Mouse (Mus musculus) bone marrow, adult 2 months (tissue): ENCODE data around the gene E2f4. TPM values are rescaled to one million over a fixed set of nuclear protein-coding genes. Genes with fewer than 3 reads are reported as not detected.

Experiments
- H3K27ac ChIP-seq: fragments of 200-500 bp; 2 replicates; pipeline ENCODE4 v1.5.1; 2012; ENCODE audit warnings: low read depth, mild to moderate bottlenecking, control low read depth, inconsistent platforms, low read length; ENCODE audit not compliant: control insufficient read depth, poor library complexity, insufficient read depth
- H3K4me1 ChIP-seq: fragments of 200-500 bp; 2 replicates; pipeline ENCODE4 v1.6.1; 2011; ENCODE audit warnings: low read length; ENCODE audit not compliant: control insufficient read depth, insufficient read depth
- H3K4me3 ChIP-seq: fragments of 200-500 bp; replicated peaks from 2 replicates; pipeline ENCODE3; 2011; ENCODE audit warnings: mild to moderate bottlenecking, low read depth, low read length, control low read depth; ENCODE audit not compliant: control insufficient read depth
- CTCF ChIP-seq: fragments of 200-500 bp; IDR thresholded peaks from 2 replicates; pipeline ENCODE4 v1.5.1; 2011; ENCODE audit warnings: low read length, control low read depth; ENCODE audit not compliant: control insufficient read depth, insufficient read depth
- POLR2A ChIP-seq: fragments of 200-500 bp; IDR thresholded peaks from 2 replicates; pipeline ENCODE4 v1.6.1; 2011; ENCODE audit warnings: low read depth, mild to moderate bottlenecking, control low read depth, low read length, borderline replicate concordance; ENCODE audit not compliant: control insufficient read depth
- WGBS: fragments of 180-500 bp; shearing (Covaris S2); methylation state at CpG from one replicate; pipeline ENCODE4 v1.1.7; 2018; 5-methylcytosine and 5-hydroxymethylcytosine counted together
- polyA plus RNA-seq: library from polyadenylated mRNA; stranded (reverse); fragments of >200 nt; gene quantifications from 2 replicates; pipeline ENCODE4 v1.2.4, GENCODE M21; 2011; ENCODE audit warnings: low replicate concordance; ENCODE audit not compliant: missing spikeins, insufficient read depth, insufficient read length

Gene E2f4
- polyA plus RNA-seq, 1 experiment, result 115 TPM

GRCm38 (mm10) chr8:105258911-105259720, 38.3 kb upstream of the E2f4 start:
- H3K27ac ChIP-seq, result no peak overlapping the region
- TF ChIP-seq CTCF (no peak), POLR2A (no peak)
- WGBS, result 51% methylated on average over 55 of the region's 55 CpGs
- H3K4me1 ChIP-seq, result peaks cover 11% of the 10 kb centered on the region
- peak overlapping the region; percentile 39 for H3K4me3 ChIP-seq

- Histone ChIP-seq H3K4me3 (peak overlapping the region; percentile 54), H3K27ac (no peak overlapping the region; the same call in 1 of the 2 replicates), H3K4me1 (peaks cover 11% of the 10 kb centered on the region)
- WGBS, result 1% methylated on average over 30 of the region's 30 CpGs
- peak; percentile 48; the same call in 1 of the 2 replicates for TF ChIP-seq POLR2A
- peak; percentile 95 for TF ChIP-seq CTCF
Observed at GRCm38 (mm10) chr8:105259721-105260320, 37.6 kb upstream of the E2f4 start.

- Histone ChIP-seq H3K4me3 (no peak overlapping the region), H3K4me1 (peaks cover 11% of the 10 kb centered on the region), H3K27ac (no peak overlapping the region)
- TF ChIP-seq CTCF (no peak), POLR2A (no peak)
- 85% methylated on average over 7 of the region's 7 CpGs for WGBS
Observed at GRCm38 (mm10) chr8:105260371-105261099, 36.9 kb upstream of the E2f4 start.

DNA sequence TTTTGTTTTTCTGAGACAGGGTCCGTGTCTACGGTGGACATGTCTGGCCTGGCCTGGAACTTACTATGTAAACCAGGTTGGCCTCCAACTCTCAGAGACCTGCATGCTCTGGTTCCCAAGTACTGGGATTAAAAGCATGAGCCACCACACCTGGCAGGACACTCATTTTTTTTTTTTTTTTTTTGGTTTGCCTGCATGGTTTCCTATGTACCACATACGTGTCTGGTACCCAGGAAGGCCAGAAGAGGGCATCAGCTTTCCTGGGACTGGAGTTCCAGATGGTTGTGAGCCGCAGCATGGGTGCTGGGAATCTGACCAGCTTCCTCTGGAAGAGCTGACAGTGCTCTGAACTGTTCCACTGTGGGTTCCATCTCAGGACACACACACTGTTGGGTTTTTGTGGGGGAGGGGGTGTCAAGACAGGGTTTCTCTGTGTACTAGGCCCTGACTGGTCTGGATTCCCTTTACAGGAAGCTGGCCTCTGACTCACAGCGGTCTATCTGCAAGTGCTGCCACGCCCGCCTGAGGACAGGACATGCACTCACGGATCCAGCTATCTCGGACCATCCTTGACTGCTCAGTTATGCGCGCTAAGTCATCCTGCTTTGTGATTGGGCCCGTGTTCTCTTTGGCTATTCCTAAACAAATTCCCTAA, 36.0 kb upstream of the E2f4 start:
- 87% methylated on average over 12 of the region's 12 CpGs for WGBS
- no peak for TF ChIP-seq CTCF
- TF ChIP-seq POLR2A, result no peak
- Histone ChIP-seq H3K4me1 (peaks cover 11% of the 10 kb centered on the region), H3K4me3 (no peak overlapping the region), H3K27ac (no peak overlapping the region)

- 53% methylated on average over 16 of the region's 16 CpGs for WGBS
- Histone ChIP-seq H3K4me1 (peaks cover 11% of the 10 kb centered on the region), H3K4me3 (peak overlapping the region; percentile 99), H3K27ac (no peak overlapping the region)
- TF ChIP-seq POLR2A (no peak), CTCF (no peak)
Observed at GRCm38 (mm10) chr8:105263244-105263912, 34.1 kb upstream of the E2f4 start.

DNA sequence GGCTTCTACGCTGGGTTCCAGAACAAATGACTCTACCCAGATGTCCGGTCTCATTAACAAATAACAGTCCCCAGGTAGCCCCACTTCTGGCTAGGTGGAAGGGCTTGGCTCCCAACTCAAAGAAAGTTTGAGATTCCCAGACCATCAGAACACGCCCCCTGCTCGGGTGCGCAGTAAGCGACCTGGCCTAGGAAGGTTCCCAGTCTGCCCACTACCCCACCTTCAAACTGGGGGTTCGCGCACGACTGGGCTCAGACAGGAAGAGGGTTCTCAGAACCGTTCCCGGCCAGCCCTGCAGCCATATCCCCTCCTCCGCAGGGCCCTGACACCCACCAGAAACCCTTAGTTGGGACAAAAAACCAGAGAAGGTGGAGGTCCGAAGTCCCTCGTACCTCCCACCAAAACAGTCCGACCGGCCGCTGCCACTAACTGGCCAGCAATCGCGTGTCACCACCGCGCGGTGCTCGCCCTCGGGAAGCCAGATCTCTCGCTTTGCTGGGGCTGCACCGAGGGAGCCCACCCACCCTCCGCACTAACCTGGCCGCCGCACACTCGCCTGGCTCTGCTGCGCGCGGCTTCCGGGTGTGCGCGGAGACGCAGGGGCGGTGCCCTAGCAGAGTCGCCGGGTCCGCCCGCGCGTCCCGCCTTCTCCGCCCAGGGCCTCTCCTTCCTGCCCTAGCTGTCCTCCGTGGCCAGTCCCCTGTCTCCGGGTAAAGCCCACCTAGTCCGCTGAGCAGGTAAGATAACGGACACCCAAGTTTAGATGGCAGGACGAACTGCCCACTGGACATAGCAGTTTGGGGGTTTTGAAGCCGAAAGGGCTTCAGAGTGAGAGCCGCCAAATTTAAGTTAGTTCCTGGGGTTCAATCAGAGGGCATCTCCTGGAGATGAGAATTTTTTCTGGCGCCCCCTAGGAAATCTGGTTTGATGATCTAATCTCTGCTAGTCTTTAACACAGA, 33.2 kb upstream of the E2f4 start, which contains the start of the genes Tradd and Fbxl8:
TSS of gene Tradd (minus strand) at position 586 of the 959 bp plus-strand sequence.
TSS of gene Fbxl8 (plus strand) at position 625 of the 959 bp plus-strand sequence.
- peaks cover 11% of the 10 kb centered on the region for H3K4me1 ChIP-seq
- 1% methylated on average over 54 of the region's 54 CpGs for WGBS
- H3K4me3 ChIP-seq, result peak within 1 kb of the TSS; percentile 99
- TF ChIP-seq CTCF, result peak; percentile 6; the same call in 1 of the 2 replicates
- TF ChIP-seq POLR2A, result peak; percentile 61; the same call in 1 of the 2 replicates
- H3K27ac ChIP-seq, result peak within 1 kb of the TSS; percentile 73

GRCm38 (mm10) chr8:105265128-105265527, 32.3 kb upstream of the E2f4 start:
- 1% methylated on average over 10 of the region's 10 CpGs for WGBS
- TF ChIP-seq CTCF, result no peak
- no peak for TF ChIP-seq POLR2A
- Histone ChIP-seq H3K27ac (0 out of 2 replicates have a peak overlapping the region, but pooled peaks have one; percentile 2), H3K4me3 (peak overlapping the region; percentile 43), H3K4me1 (peaks cover 6% of the 10 kb centered on the region; the same call in 1 of the 2 replicates)
